Mouse (Mus musculus): ENCODE results near the gene Rnf182.

DNA sequence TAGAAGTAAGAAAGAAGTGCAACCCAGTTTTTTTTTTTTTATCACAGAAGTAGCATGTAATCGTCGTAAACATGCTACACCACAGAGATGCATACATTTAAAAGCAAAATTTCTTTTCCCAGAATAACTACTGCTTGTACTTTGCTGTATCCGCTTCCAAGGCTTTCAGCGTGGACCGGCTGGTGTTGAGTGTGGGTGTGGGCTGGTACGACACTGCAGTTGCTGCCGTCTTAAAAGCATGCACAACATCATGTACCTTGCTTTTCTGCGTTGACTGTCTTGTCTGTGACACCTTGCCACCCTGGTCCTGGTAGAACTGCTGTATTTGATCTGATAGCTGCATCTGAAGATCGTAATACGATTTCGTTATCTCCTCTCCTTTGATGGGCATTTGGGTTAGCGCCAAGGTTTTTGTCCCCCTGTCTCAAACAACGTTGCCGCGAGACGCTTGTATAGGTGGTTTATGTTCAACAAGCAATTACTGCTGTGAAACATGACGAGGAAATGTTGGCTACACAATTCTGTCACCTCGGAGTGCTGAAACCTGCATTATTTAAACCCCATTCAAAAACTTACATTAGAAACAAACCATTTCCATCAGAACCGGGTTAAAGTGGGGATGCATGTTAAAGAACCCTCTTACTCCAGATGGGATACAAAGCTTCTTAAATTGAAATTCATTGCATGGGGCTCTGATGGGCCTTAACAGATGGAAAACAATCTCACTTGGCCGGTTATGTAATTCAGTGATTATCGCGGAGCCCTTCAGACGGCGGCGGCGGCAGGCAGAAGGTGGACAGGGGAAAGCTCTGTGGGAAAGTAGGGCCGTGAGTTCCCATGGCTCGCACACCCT is 23.5 kb upstream of the Rnf182 start:
- no peak for TF ChIP-seq CTCF (IDR thresholded peaks at IDR 0.05)
- TF ChIP-seq POLR2A (IDR thresholded peaks at IDR 0.05; ENCODE audit: insufficient read depth, low read depth, low read length) = no peak
- TF ChIP-seq EP300 (IDR thresholded peaks at IDR 0.05; ENCODE audit: insufficient read depth, low read depth, low read length) = no peak

All from heart, adult 2 months (tissue).